Mouse (Mus musculus) c-Kit-positive CD71-negative TER-119-negative erythroid progenitor cells, embryonic 14.5 days (primary cell): ENCODE measurements around the gene Dock2.

Source experiments
- DNase-seq: peaks from one replicate; pipeline ENCODE4 v3.0.0-alpha.2; 2013; ENCODE audit warnings: low read depth

Gene Dock2

GRCm38 (mm10) chr11:34193658-34194057 lies 590.0 kb downstream of the Dock2 start:
- DNase-seq = no peak

- DNase-seq = no peak
Observed at GRCm38 (mm10) chr11:34184266-34184665, 599.4 kb downstream of the Dock2 start.

GRCm38 (mm10) chr11:34181214-34182117 lies 602.2 kb downstream of the Dock2 start:
- no peak for DNase-seq

GRCm38 (mm10) chr11:34178752-34179151 lies 604.9 kb downstream of the Dock2 start:
- no peak for DNase-seq
